Mouse (Mus musculus) right cerebral cortex, postnatal 4 days (tissue): Measurements from ENCODE around the gene Cox16.

ENCODE experiments used
- DNase-seq: peaks from one replicate; pipeline ENCODE4 v3.0.0-alpha.2; 2022

Gene Cox16

DNA sequence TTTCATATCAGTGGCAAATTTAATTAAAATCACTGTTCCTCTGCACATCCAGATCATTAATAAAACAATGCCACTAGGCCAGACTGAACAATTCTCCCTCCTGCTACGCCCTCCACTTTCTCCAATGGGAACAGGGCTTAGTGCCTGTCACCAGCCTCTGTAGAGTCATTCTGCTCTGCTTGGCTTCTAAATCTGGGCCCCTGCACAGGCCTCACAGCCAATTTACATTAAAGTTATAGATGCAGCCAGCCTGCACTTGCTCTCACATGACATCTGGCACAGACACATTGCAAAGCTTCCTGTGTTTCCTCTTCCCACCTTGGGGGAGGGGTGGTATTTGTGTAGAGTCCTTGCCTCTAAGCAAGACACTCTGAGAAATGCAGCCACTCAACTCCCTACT, 163.9 kb downstream of the Cox16 start:
- no peak for DNase-seq

DNA sequence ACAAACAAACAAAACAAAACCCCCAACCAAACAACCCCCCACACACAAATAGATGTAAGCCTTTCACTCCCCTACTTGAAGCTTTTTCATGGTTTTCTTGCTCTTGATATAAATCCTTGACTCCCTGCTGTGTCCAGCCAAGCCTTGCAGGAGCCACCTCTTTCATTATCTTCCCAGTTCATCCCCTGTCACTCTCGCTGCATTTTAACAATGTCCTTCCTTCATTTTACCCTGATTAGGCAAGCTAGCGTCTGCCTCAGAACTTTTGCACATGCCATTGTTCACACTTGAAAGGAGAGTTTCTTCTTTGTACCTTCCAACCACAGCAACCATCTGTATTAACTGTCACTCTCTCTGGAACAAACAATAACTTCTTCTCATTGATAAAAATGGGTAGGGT, 167.1 kb downstream of the Cox16 start:
- no peak for DNase-seq

DNA sequence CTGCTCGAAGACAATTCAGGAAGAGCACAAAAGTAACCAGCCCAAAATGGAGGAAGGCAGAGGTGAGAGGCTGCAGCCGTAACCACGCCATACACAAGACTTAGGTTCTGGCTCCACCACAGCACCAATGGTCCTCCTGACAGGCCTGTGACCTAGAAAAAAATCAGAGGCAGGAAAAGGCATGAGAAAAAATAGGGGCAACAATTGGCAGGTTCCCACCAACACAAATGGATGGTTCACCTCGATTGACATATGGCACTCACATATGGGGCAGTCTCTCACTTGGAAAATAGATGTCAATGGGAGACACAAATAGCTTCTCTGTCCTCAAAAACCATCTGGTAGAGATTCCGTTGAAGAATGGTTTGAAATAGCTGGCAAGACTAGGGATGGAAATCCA, 169.0 kb downstream of the Cox16 start:
- DNase-seq = no peak
